Mouse (Mus musculus): ENCODE results near the gene Pxk. TPM values are rescaled to one million over a fixed set of nuclear protein-coding genes. Genes with fewer than 3 reads are reported as not detected.
"Not testable (repeated sequence)": the region's sequence is repeated elsewhere in the genome, so short reads cannot be mapped to it uniquely, and the experiment has no call there.

Gene Pxk
- polyA plus RNA-seq, 1 experiment from 2014 or later = 33.9 TPM

DNA sequence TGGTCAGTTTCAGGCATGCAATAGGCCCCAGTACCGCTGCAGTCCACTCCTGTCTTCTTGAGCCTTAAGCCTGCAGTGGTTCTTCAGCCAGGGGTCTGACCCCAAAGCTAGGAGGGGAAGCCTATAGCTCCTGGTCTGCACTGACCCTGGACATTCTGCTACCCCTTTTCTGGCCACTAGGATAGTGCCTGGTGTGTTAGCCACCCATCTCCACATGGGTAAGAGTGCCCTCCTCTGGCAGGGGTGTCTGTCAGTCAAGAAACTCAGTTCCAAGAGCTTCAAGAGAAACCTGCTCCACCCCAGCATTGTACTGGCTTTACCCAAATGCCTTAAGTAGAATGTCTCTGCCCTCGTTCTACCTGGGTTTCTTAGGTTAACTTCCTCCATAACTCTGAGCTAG lies 63.8 kb downstream of the Pxk start:
- H3K36me3 ChIP-seq (ENCODE audit: control insufficient read depth, insufficient read depth, low read length) = peaks cover 64% of the 10 kb centered on the region
- H3K4me3 ChIP-seq (ENCODE audit: low read depth, low read length) = no peak overlapping the region
- H3K27ac ChIP-seq (ENCODE audit: low read depth) = no peak overlapping the region
- no peaks in the 10 kb centered on the region for H3K27me3 ChIP-seq (replicated peaks; ENCODE audit: control insufficient read depth, insufficient read depth, low read length)
- H3K9ac ChIP-seq (ENCODE audit: low read length) = no peak overlapping the region
- no peak overlapping the region for H3K4me2 ChIP-seq (ENCODE audit: low read length)
- no peaks in the 10 kb centered on the region for H3K9me3 ChIP-seq (ENCODE audit: control insufficient read depth, low read length)
- ATAC-seq (replicated peaks; ENCODE audit: low FRiP score, low TSS enrichment, low read depth) = no peak
- DNase-seq (ENCODE audit: low spot score) = no peak
- WGBS = 82% methylated on average over 2 of the region's 2 CpGs
- H3K4me1 ChIP-seq (replicated peaks; ENCODE audit: control insufficient read depth, insufficient read depth, low read length) = no peaks in the 10 kb centered on the region

DNA sequence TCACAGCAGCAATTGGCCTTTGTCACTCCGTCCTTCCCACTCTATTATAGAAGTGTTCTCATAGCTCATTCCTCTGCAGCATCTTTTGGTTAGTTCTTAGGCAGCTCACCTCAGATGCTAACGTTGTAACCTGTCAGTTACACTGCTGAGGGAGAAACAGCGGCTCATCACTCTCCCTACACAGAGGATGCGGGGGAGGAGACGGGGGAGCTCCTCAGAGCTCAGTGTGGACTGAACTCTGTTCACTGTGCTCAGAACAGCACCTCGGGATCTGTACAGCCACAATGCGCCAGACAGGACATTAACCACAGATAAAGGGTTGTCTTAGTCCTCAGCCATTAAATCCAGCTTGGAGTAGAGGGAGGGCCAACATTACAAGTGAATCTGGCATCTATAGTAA lies 66.5 kb downstream of the Pxk start:
- Histone ChIP-seq H3K4me3 (ENCODE audit: low read depth, low read length) (no peak overlapping the region), H3K27ac (ENCODE audit: low read depth) (no peak overlapping the region), H3K4me1 (replicated peaks; ENCODE audit: control insufficient read depth, insufficient read depth, low read length) (no peaks in the 10 kb centered on the region), H3K9ac (ENCODE audit: low read length) (no peak overlapping the region), H3K4me2 (ENCODE audit: low read length) (no peak overlapping the region), H3K36me3 (ENCODE audit: control insufficient read depth, insufficient read depth, low read length) (peaks cover 86% of the 10 kb centered on the region), H3K27me3 (replicated peaks; ENCODE audit: control insufficient read depth, insufficient read depth, low read length) (no peaks in the 10 kb centered on the region), H3K9me3 (ENCODE audit: control insufficient read depth, low read length) (no peaks in the 10 kb centered on the region)
- WGBS = 77% methylated on average over 7 of the region's 7 CpGs
- no peak for ATAC-seq (replicated peaks; ENCODE audit: low FRiP score, low TSS enrichment, low read depth)
- no peak for DNase-seq (ENCODE audit: low spot score)

DNA sequence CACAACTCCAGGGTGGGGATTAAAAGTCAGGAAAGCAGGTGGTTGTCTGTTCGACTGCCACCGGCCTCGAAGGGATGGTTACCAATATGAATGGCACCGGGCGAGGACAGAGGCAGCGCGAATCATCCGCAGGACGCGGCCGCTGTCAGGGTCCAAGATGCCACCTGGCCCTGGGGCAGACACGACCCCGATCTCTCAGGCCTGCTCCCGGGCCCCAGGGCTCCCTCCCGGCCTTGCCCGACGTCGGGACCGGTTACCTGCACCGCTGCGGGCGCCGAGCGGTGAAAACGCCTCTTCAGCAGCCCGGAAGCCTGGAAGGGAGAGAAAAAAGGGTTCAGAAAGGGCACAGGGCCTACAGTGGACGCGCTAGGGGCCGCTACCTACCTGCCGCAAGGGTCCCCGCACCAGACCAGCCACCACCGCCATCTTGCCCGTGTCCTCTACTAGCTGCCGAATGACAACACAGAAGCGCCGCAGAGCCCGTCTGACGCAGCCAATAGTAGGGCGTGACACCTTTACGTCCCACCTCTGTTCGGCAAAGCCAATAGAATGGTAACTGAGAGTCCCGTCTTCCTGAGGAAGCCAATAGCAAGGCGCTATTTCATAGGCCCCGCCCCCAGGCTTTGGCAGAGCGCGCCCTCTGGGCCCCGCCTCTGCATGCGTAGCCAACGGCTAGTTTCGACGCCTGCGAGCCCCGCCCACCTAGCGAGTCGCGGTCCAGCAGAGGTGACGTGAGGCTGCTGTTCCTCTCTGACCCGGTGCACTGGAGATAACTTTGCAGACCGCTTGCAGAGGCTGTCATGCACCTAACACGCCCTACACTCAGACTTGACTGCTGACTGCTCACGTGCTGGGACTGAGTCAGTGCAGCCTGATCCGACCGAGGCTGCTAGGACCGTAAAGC lies 74.7 kb downstream of the Pxk start, which contains the start of gene Pdhb:
TSS of gene Pdhb (minus strand) at position 519 of the 904 bp plus-strand sequence.
- WGBS = under 1% methylated on average over 64 of the region's 64 CpGs
- DNase-seq (ENCODE audit: low spot score) = peak; percentile 95
- Histone ChIP-seq H3K4me3 (ENCODE audit: low read depth, low read length) (peak within 1 kb of the TSS; percentile 84), H3K4me2 (ENCODE audit: low read length) (peak within 1 kb of the TSS; percentile 65), H3K9me3 (ENCODE audit: control insufficient read depth, low read length) (no peaks in the 10 kb centered on the region), H3K36me3 (ENCODE audit: control insufficient read depth, insufficient read depth, low read length) (peaks cover 30% of the 10 kb centered on the region), H3K4me1 (replicated peaks; ENCODE audit: control insufficient read depth, insufficient read depth, low read length) (peaks cover 4% of the 10 kb centered on the region; the same call in 1 of the 2 replicates), H3K9ac (ENCODE audit: low read length) (peak within 1 kb of the TSS; percentile 89), H3K27me3 (replicated peaks; ENCODE audit: control insufficient read depth, insufficient read depth, low read length) (no peaks in the 10 kb centered on the region), H3K27ac (ENCODE audit: low read depth) (peak within 1 kb of the TSS; percentile 18)
- ATAC-seq (replicated peaks; ENCODE audit: low FRiP score, low TSS enrichment, low read depth) = peak; percentile 99

DNA sequence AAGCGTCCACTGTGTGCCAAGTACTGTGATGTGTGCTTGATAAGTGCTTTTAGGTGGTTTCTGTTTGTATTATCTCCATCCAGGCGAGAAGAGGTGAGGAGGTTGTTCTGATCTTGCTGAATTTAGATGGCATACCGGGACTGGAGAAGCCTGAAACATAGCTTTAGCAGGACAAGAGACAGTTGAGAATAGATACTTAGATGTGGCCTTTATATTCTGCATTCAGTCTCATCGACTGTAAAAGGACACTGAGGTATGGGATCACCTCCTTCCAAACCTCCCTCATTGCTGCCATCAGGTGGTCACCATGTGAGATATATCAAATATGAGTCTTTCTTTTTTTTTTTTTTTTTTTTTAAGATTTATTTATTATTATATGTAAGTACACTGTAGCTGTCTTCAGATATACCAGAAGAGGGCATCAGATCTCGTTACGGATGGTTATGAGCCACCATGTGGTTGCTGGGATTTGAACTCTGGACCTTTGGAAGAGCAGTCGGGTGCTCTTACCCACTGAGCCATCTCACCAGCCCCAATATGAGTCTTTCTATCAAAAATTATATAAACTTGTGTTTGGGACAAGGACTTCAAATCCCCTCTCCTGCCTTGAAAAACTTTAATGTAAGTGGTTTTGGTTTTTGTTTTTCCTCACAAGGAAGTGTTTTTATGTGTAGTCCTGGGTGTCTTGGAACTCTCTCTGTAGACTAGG lies 75.7 kb downstream of the Pxk start:
- H3K27ac ChIP-seq (ENCODE audit: low read depth) = peak overlapping the region; percentile 18
- not testable (repeated sequence) for H3K9ac ChIP-seq (ENCODE audit: low read length); H3K9me3 ChIP-seq (ENCODE audit: control insufficient read depth, low read length); ATAC-seq (replicated peaks; ENCODE audit: low FRiP score, low TSS enrichment, low read depth); H3K27me3 ChIP-seq (replicated peaks; ENCODE audit: control insufficient read depth, insufficient read depth, low read length); H3K4me1 ChIP-seq (replicated peaks; ENCODE audit: control insufficient read depth, insufficient read depth, low read length); DNase-seq (ENCODE audit: low spot score)
- 19% methylated on average over 5 of the region's 7 CpGs for WGBS
- H3K4me3 ChIP-seq (ENCODE audit: low read depth, low read length) = peak overlapping the region; percentile 84
- peaks cover 21% of the 10 kb centered on the region for H3K36me3 ChIP-seq (ENCODE audit: control insufficient read depth, insufficient read depth, low read length)
- peak overlapping the region; percentile 65 for H3K4me2 ChIP-seq (ENCODE audit: low read length)

DNA sequence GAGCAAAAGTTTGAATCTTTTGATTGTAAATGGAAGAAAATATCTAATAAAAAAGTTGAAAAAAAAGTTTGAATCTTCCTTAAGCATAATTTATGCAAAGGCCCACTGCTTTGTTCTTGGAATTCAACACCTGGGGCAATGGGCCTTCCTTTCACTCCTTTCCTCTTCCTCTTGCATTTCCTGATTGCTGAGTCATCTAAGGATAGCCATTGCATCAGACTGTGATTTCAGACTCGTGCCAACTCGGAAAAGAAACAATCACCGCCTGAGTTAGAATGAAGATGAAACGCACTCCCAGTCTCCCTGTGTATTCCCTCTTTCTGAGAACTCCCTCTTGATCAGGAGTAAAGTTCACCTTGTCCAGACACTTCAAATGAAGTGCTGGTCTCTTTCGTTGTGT lies 76.6 kb downstream of the Pxk start:
- 83% methylated on average over 5 of the region's 5 CpGs for WGBS
- no peak overlapping the region for H3K4me2 ChIP-seq (ENCODE audit: low read length)
- H3K4me1 ChIP-seq (replicated peaks; ENCODE audit: control insufficient read depth, insufficient read depth, low read length) = peaks cover 4% of the 10 kb centered on the region; the same call in 1 of the 2 replicates
- no peak overlapping the region for H3K9ac ChIP-seq (ENCODE audit: low read length)
- ATAC-seq (replicated peaks; ENCODE audit: low FRiP score, low TSS enrichment, low read depth) = no peak
- no peaks in the 10 kb centered on the region for H3K9me3 ChIP-seq (ENCODE audit: control insufficient read depth, low read length)
- DNase-seq (ENCODE audit: low spot score) = no peak
- H3K27ac ChIP-seq (ENCODE audit: low read depth) = no peak overlapping the region
- H3K27me3 ChIP-seq (replicated peaks; ENCODE audit: control insufficient read depth, insufficient read depth, low read length) = no peaks in the 10 kb centered on the region
- no peak overlapping the region for H3K4me3 ChIP-seq (ENCODE audit: low read depth, low read length)
- peaks cover 11% of the 10 kb centered on the region for H3K36me3 ChIP-seq (ENCODE audit: control insufficient read depth, insufficient read depth, low read length)

DNA sequence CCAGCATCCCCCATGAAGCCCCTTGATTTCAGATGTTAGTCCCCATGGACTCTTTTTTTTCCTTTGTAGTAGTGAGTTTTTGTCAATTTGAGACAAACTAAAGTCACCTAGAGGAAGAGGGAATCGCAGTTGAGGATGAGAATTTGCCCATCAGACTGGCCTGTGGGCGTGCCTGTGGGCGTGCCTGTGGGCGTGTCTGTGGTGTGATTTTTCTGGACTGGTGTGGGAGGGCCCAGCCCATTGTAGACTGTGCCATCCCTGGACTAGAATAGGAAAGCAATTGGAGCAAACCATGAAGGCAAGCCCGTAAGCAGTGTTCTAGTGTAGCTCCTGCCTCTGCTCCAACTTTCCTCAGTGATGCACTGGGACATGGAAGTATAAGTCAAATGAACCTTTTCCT lies 78.2 kb downstream of the Pxk start:
- Histone ChIP-seq H3K9me3 (ENCODE audit: control insufficient read depth, low read length) (no peaks in the 10 kb centered on the region), H3K4me2 (ENCODE audit: low read length) (no peak overlapping the region), H3K9ac (ENCODE audit: low read length) (no peak overlapping the region), H3K4me3 (ENCODE audit: low read depth, low read length) (no peak overlapping the region), H3K27ac (ENCODE audit: low read depth) (no peak overlapping the region), H3K36me3 (ENCODE audit: control insufficient read depth, insufficient read depth, low read length) (no peaks in the 10 kb centered on the region), H3K4me1 (replicated peaks; ENCODE audit: control insufficient read depth, insufficient read depth, low read length) (peaks cover 4% of the 10 kb centered on the region; the same call in 1 of the 2 replicates), H3K27me3 (replicated peaks; ENCODE audit: control insufficient read depth, insufficient read depth, low read length) (no peaks in the 10 kb centered on the region)
- 53% methylated on average over 5 of the region's 5 CpGs for WGBS
- ATAC-seq (replicated peaks; ENCODE audit: low FRiP score, low TSS enrichment, low read depth) (no peak), DNase-seq (ENCODE audit: low spot score) (no peak)

DNA sequence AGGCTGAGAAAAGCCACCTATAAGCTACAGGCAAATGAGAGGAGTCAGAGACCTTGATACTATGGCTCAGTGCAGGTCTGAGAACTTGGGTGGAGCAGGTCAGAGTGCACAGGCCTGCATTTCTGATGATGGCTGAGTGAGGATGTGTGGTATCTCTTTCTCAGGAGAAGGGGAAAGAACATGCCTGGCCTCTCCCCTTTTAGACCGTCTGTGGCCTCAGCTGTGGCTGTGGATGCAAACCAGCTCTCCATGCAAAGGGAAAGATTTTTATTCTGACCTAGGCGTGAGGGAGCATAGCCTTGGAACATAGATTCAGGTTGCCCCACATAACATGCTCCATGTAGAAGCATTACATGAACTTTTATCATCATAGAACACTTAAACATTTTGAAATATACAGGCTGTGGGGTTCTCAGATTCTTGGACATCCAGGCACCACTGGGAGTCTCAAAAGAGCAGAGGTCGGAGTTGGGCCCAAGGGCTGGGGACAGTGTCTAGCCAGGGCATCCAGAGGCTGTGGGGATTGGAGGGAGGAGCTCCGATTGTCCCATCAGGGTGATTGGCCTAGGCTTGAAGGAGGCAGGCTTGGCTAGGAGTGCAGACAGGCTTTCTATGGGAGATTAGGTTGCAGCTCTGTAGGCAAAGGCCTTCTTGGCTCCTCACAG lies 82.5 kb downstream of the Pxk start:
- Histone ChIP-seq H3K36me3 (ENCODE audit: control insufficient read depth, insufficient read depth, low read length) (no peaks in the 10 kb centered on the region), H3K27me3 (replicated peaks; ENCODE audit: control insufficient read depth, insufficient read depth, low read length) (no peaks in the 10 kb centered on the region), H3K27ac (ENCODE audit: low read depth) (no peak overlapping the region), H3K4me3 (ENCODE audit: low read depth, low read length) (no peak overlapping the region), H3K9ac (ENCODE audit: low read length) (no peak overlapping the region), H3K9me3 (ENCODE audit: control insufficient read depth, low read length) (no peaks in the 10 kb centered on the region), H3K4me2 (ENCODE audit: low read length) (no peak overlapping the region), H3K4me1 (replicated peaks; ENCODE audit: control insufficient read depth, insufficient read depth, low read length) (no peaks in the 10 kb centered on the region)
- DNase-seq (ENCODE audit: low spot score) = no peak
- 69% methylated on average over 4 of the region's 4 CpGs for WGBS
- ATAC-seq (replicated peaks; ENCODE audit: low FRiP score, low TSS enrichment, low read depth) = no peak

DNA sequence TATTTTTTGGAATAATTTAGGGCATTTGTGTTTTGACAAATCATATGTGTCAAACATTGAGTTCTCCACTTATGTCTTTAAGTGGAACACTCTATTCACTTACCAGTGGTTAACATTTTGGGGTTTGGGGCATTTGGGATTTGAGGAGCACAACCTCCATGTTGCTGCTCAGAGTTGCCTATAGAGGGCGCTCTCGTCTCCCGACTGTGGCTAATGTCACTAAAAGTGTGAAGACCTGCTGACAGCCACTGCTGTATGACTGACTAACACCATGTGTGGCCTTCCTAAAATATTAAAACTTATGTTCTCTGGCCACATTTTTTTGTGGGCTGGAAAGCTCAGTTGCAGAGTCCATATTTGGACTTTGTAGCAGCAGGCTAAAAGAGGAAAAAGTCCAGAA lies 85.3 kb downstream of the Pxk start:
- WGBS = 68% methylated on average over 3 of the region's 3 CpGs
- no peak overlapping the region for H3K4me2 ChIP-seq (ENCODE audit: low read length)
- no peaks in the 10 kb centered on the region for H3K36me3 ChIP-seq (ENCODE audit: control insufficient read depth, insufficient read depth, low read length)
- H3K27me3 ChIP-seq (replicated peaks; ENCODE audit: control insufficient read depth, insufficient read depth, low read length) = no peaks in the 10 kb centered on the region
- ATAC-seq (replicated peaks; ENCODE audit: low FRiP score, low TSS enrichment, low read depth) = no peak
- no peak overlapping the region for H3K27ac ChIP-seq (ENCODE audit: low read depth)
- H3K4me3 ChIP-seq (ENCODE audit: low read depth, low read length) = no peak overlapping the region
- no peaks in the 10 kb centered on the region for H3K4me1 ChIP-seq (replicated peaks; ENCODE audit: control insufficient read depth, insufficient read depth, low read length)
- H3K9ac ChIP-seq (ENCODE audit: low read length) = no peak overlapping the region
- H3K9me3 ChIP-seq (ENCODE audit: control insufficient read depth, low read length) = no peaks in the 10 kb centered on the region
- DNase-seq (ENCODE audit: low spot score) = no peak
